Mouse (Mus musculus): ENCODE data around the gene Klra6. TPM values are rescaled to one million over a fixed set of nuclear protein-coding genes. Genes with fewer than 3 reads are reported as not detected.
"Not testable (repeated sequence)": the region's sequence is repeated elsewhere in the genome, so short reads cannot be mapped to it uniquely, and the experiment has no call there.

Gene Klra6
- not detected in 2 replicates for polyA plus RNA-seq (2012; rRNA removed)

DNA sequence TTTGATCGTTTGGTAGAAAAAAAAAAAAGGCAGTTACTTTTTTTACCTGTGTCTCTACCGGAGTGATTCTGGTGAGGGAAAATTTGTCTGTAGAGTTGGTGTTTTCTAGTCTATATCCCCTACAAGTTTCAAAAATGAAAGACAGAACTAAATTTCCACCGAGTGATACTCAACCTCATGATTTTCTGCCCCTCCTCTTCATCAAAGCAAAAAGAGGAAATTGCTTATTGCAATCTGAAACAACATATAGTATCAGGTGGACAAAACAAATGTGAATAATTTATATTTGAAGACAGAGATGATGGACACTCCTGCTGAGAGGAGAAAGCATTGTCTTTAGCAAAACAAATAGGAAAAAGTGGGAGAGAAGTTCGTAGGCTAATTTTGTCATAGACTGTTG, at the start of gene Klra6:
Gene Klra6, minus strand, starts transcription at position 101 of the 400 bp plus-strand sequence.
- no peak for DNase-seq (ENCODE audit: low read depth, low spot score)
- 66% methylated on average over 4 of the region's 4 CpGs for WGBS

GRCm38 (mm10) chr6:130067171-130067570, 40.4 kb upstream of the Klra6 start, which contains the start of gene Klra4:
Klra4 (minus strand) TSS chr6:130067271.
- not testable (repeated sequence) for DNase-seq (ENCODE audit: low read depth, low spot score)
- WGBS = 48% methylated on average over 1 of the region's 1 CpGs

DNA sequence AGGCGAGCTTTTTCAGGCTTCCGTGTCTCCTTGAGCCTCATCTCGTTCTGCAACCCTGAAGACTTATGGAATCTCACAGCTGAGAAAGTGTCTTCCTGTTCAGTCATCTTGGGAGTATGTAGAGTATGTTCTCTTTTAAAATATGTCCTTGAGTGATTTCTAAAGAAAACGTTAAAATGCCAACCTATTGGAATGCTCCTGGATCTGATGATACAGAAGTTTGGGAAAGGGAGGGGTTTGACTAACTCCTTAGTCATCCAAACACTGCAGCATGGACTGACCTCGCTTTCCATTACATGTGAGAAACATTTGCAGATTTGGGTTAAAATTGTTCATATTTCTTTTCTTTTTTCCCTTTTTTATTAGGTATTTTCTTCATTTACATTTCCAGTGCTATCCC, 38.4 kb upstream of the Klra6 start:
- 72% methylated on average over 5 of the region's 5 CpGs for WGBS
- no peak for DNase-seq (ENCODE audit: low read depth, low spot score)

- WGBS = 43% methylated on average over 4 of the region's 4 CpGs
- DNase-seq (ENCODE audit: low read depth, low spot score) = not testable (repeated sequence)
Measured at GRCm38 (mm10) chr6:130035146-130035545, 8.4 kb upstream of the Klra6 start.

DNA sequence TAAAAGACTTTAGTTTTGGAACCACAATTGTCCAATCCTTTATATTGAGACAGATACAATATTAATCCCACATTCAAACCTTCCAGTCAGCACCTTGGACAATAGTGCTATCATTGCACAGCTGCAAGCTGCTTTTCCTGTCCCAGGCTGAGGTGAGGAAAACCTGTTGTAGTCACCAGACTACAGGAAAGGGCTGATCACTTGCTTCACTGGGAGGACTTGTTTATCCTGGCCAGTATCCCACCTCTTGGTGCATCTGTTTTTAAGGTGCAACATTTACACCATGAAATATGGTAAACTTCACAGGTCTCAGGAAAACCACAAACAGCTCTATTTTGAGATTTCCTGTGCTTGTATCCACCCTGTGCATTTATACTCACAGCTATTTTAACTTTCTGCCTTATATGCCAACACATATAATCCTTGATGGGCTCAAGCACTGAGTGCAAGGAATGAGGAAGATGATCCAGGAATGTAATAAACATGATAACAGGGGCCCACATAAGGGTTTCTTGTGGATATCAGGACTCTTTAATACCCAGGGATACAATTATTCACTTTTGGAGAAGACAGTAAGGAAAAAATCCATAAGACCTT, 4.8 kb upstream of the Klra6 start:
- not testable (repeated sequence) for DNase-seq (ENCODE audit: low read depth, low spot score)

Other genes with a start within 250 kb of the Klra6 start
- gene Gm156, start 242.7 kb downstream of the Klra6 start, polyA plus RNA-seq (2012; rRNA removed) = not detected in 2 replicates
- not detected in 2 replicates for gene Gm17631, start 164.3 kb downstream of the Klra6 start, polyA plus RNA-seq (2012; rRNA removed)
- 0.48 and 0.49 TPM in 2 replicates for gene Klra17, start 150.3 kb downstream of the Klra6 start, polyA plus RNA-seq (2012; rRNA removed)
- gene Klra5, start 109.3 kb downstream of the Klra6 start, polyA plus RNA-seq (2012; rRNA removed) = 0.16 TPM in 1 of 2 replicates, not detected in the other
- not detected in 2 replicates for gene Klra4, start 40.3 kb upstream of the Klra6 start, polyA plus RNA-seq (2012; rRNA removed)
- not detected in 2 replicates for gene Klra8, start 102.9 kb upstream of the Klra6 start, polyA plus RNA-seq (2012; rRNA removed)
- not detected in 2 replicates for gene Klra9, start 166.2 kb upstream of the Klra6 start, polyA plus RNA-seq (2012; rRNA removed)
- gene Klra7, start 206.4 kb upstream of the Klra6 start, polyA plus RNA-seq (2012; rRNA removed) = not detected in 2 replicates

All from large intestine, adult 2 months (tissue).